In the genomic region with DNA sequence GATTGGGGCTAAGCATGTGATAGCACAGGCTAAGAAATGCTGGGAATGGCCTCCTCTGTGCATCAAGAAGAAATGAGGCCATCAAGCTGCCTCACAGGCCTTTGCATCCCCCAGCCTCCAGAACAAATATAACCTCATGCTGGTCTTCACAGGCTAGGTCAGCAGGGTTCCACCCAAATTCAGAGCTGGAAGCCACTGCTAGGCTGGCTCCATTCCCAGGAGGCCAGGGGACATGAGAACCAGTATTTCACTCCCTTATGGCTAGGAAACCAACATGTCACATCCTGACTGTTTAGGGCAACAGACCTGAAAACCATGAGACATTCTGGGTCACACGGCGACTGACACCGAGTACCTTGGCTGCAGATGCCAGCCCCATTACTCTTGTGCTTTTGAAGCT, we compare ENCODE assay signal across 20 mouse cellular contexts.
DNase-seq lines count a peak whose midpoint lies in the region; ATAC-seq lines count a peak whose summit lies in the region.
"Had no signal": no experiment of that assay in that cellular context is flagged by ENCODE, and none has a peak within 500 bp of the region (broad histone marks: within the 10 kb centered on the region; RNA-seq: fewer than 3 reads in every experiment).

No protein-coding gene starts in this region.

- H3K4me3 ChIP-seq in intestine, embryonic 16.5 days (ENCODE audit: low read length), result no peak overlapping the region
- H3K4me3 ChIP-seq: embryonic facial prominence, embryonic 15.5 days; heart, embryonic 13.5 days; hindbrain, embryonic 15.5 days; intestine, embryonic 15.5 days; midbrain, embryonic 12.5 days; neural tube, embryonic 12.5 days had no signal

- H3K27me3 ChIP-seq in intestine, embryonic 16.5 days (replicated peaks; ENCODE audit: control insufficient read depth, insufficient read depth, low read length), result no peaks in the 10 kb centered on the region
- H3K27me3 ChIP-seq: embryonic facial prominence, embryonic 15.5 days; heart, embryonic 13.5 days; hindbrain, embryonic 15.5 days; intestine, embryonic 15.5 days; midbrain, embryonic 12.5 days; neural tube, embryonic 12.5 days; Patski had no signal

- 80% methylated on average over 3 of the region's 3 CpGs for WGBS in intestine, embryonic 16.5 days

- H3K9me3 ChIP-seq in intestine, embryonic 16.5 days (ENCODE audit: control insufficient read depth, low read length), result no peaks in the 10 kb centered on the region
- H3K9me3 ChIP-seq: embryonic facial prominence, embryonic 15.5 days; heart, embryonic 13.5 days; hindbrain, embryonic 15.5 days; intestine, embryonic 15.5 days; midbrain, embryonic 12.5 days; neural tube, embryonic 12.5 days had no signal

- no peaks in the 10 kb centered on the region for H3K4me1 ChIP-seq in intestine, embryonic 16.5 days (ENCODE audit: control insufficient read depth, insufficient read depth, low read length)
- H3K4me1 ChIP-seq: embryonic facial prominence, embryonic 15.5 days; hindbrain, embryonic 15.5 days; intestine, embryonic 15.5 days; neural tube, embryonic 12.5 days had no signal

- H3K9ac ChIP-seq in intestine, embryonic 16.5 days (ENCODE audit: low read depth, low read length), result no peak overlapping the region
- H3K9ac ChIP-seq: embryonic facial prominence, embryonic 15.5 days; heart, embryonic 13.5 days; hindbrain, embryonic 15.5 days; intestine, embryonic 15.5 days; midbrain, embryonic 12.5 days; neural tube, embryonic 12.5 days had no signal

- H3K4me2 ChIP-seq in intestine, embryonic 16.5 days (ENCODE audit: low read depth, low read length), result no peak overlapping the region
- H3K4me2 ChIP-seq: embryonic facial prominence, embryonic 15.5 days; heart, embryonic 13.5 days; hindbrain, embryonic 15.5 days; intestine, embryonic 15.5 days; midbrain, embryonic 12.5 days; neural tube, embryonic 12.5 days had no signal

- no peaks in the 10 kb centered on the region for H3K36me3 ChIP-seq in intestine, embryonic 16.5 days (ENCODE audit: control insufficient read depth, insufficient read depth, low read length)
- H3K36me3 ChIP-seq: embryonic facial prominence, embryonic 15.5 days; heart, embryonic 13.5 days; hindbrain, embryonic 15.5 days; intestine, embryonic 15.5 days; midbrain, embryonic 12.5 days; neural tube, embryonic 12.5 days had no signal

- DNase-seq in adrenal gland, postnatal 10 days, result peak; percentile 30
- DNase-seq in adrenal gland, adult (ENCODE audit: inconsistent age in 2 of 2, low spot score in 1 of 2), result no peak
- DNase-seq in kidney, postnatal 10 days, result peak; percentile 60
- no peak for DNase-seq in kidney, adult 9 months
- DNase-seq in cerebellum, adult 11-12 months, result peak; percentile 59
- DNase-seq in cerebellum, postnatal 14 days, result peak; percentile 38 to 67
- DNase-seq in right cerebral cortex, postnatal 36 days (ENCODE audit: low spot score in 2 of 2), result no peak
- DNase-seq: heart, postnatal 36 days; layer of hippocampus, postnatal 36 days; liver; thymus, postnatal 25 days had no signal

- ATAC-seq in intestine, embryonic 16.5 days, result no peak
- ATAC-seq: intestine, embryonic 15.5 days; lung, postnatal 0 days; Patski had no signal

- no peak overlapping the region for H3K27ac ChIP-seq in intestine, embryonic 16.5 days (ENCODE audit: low read length)
- H3K27ac ChIP-seq: embryonic facial prominence, embryonic 15.5 days; heart, embryonic 13.5 days; hindbrain, embryonic 15.5 days; intestine, embryonic 15.5 days; midbrain, embryonic 12.5 days; neural tube, embryonic 12.5 days had no signal

Comparison
In these comparisons a context has a peak if more than half of its experiments do, and no peak if none do; other contexts are left out.
1. DNase-seq: peak in adrenal gland, postnatal 10 days (single experiment), kidney, postnatal 10 days (single experiment), cerebellum, adult 11-12 months (single experiment) and cerebellum, postnatal 14 days (2 of 2); none in adrenal gland, adult (0 of 2), kidney, adult 9 months (single experiment) and right cerebral cortex, postnatal 36 days (0 of 2).